Mouse (Mus musculus): ENCODE data around the gene Cluap1. TPM values are rescaled to one million over a fixed set of nuclear protein-coding genes. Genes with fewer than 3 reads are reported as not detected.

Gene Cluap1
- polyA plus RNA-seq (2012; rRNA removed), result 19.4 and 22.9 TPM in 2 replicates

GRCm38 (mm10) chr16:3908537-3909111 lies at the start of gene Cluap1, which contains the start of gene 1700037C18Rik:
Cluap1 (plus strand) TSS chr16:3908801.
1700037C18Rik (minus strand) TSS chr16:3908689.
- TF ChIP-seq CTCF (IDR thresholded peaks at IDR 0.05; ENCODE audit: borderline replicate concordance, control insufficient read depth, extremely low read depth, insufficient read depth, low read length, poor library complexity), result peak; percentile 72; the same call in 1 of the 2 replicates
- peak; percentile 39; the same call in 1 of the 2 replicates for TF ChIP-seq POLR2A (IDR thresholded peaks at IDR 0.05; ENCODE audit: control insufficient read depth, extremely low read depth, insufficient read depth, low read length, poor library complexity)
- Histone ChIP-seq H3K27me3 (ENCODE audit: control insufficient read depth, insufficient read depth, low read length) (no peaks in the 10 kb centered on the region), H3K36me3 (ENCODE audit: control insufficient read depth, insufficient read depth, low read length) (peaks cover 21% of the 10 kb centered on the region), H3K4me1 (replicated peaks; ENCODE audit: control insufficient read depth, insufficient read depth, low read length) (0 out of 2 replicates have a peak, but pooled peaks cover 4% of the 10 kb centered on the region), H3K27ac (ENCODE audit: control insufficient read depth, insufficient read depth, low read length) (peak within 1 kb of the TSS; percentile 20; the same call in 1 of the 2 replicates), H3K4me3 (ENCODE audit: control insufficient read depth, insufficient read depth, low read length) (peak within 1 kb of the TSS; percentile 91)
- peak; percentile 86 for DNase-seq
- WGBS, result under 1% methylated on average over 33 of the region's 33 CpGs

- H3K4me3 ChIP-seq (ENCODE audit: control insufficient read depth, insufficient read depth, low read length), result no peak overlapping the region
- H3K36me3 ChIP-seq (ENCODE audit: control insufficient read depth, insufficient read depth, low read length), result no peaks in the 10 kb centered on the region; the same call in 1 of the 2 replicates
- TF ChIP-seq POLR2A (IDR thresholded peaks at IDR 0.05; ENCODE audit: control insufficient read depth, extremely low read depth, insufficient read depth, low read length, poor library complexity) (no peak), CTCF (IDR thresholded peaks at IDR 0.05; ENCODE audit: borderline replicate concordance, control insufficient read depth, extremely low read depth, insufficient read depth, low read length, poor library complexity) (no peak)
- H3K27me3 ChIP-seq (ENCODE audit: control insufficient read depth, insufficient read depth, low read length), result no peaks in the 10 kb centered on the region
- H3K4me1 ChIP-seq (replicated peaks; ENCODE audit: control insufficient read depth, insufficient read depth, low read length), result no peaks in the 10 kb centered on the region; the same call in 1 of the 2 replicates
- 23% methylated on average over 4 of the region's 4 CpGs for WGBS
- H3K27ac ChIP-seq (ENCODE audit: control insufficient read depth, insufficient read depth, low read length), result no peak overlapping the region
- DNase-seq, result no peak
Observed at GRCm38 (mm10) chr16:3859254-3859653, 49.3 kb upstream of the Cluap1 start.

GRCm38 (mm10) chr16:3871815-3872214 lies 36.8 kb upstream of the Cluap1 start:
- no peak for DNase-seq
- peak overlapping the region; percentile 71 for H3K4me3 ChIP-seq (ENCODE audit: control insufficient read depth, insufficient read depth, low read length)
- H3K27me3 ChIP-seq (ENCODE audit: control insufficient read depth, insufficient read depth, low read length), result no peaks in the 10 kb centered on the region
- WGBS, result 1% methylated on average over 16 of the region's 16 CpGs
- H3K27ac ChIP-seq (ENCODE audit: control insufficient read depth, insufficient read depth, low read length), result peak overlapping the region; percentile 43; the same call in 1 of the 2 replicates
- peaks cover 7% of the 10 kb centered on the region for H3K4me1 ChIP-seq (replicated peaks; ENCODE audit: control insufficient read depth, insufficient read depth, low read length)
- TF ChIP-seq POLR2A (IDR thresholded peaks at IDR 0.05; ENCODE audit: control insufficient read depth, extremely low read depth, insufficient read depth, low read length, poor library complexity) (no peak), CTCF (IDR thresholded peaks at IDR 0.05; ENCODE audit: borderline replicate concordance, control insufficient read depth, extremely low read depth, insufficient read depth, low read length, poor library complexity) (no peak)
- H3K36me3 ChIP-seq (ENCODE audit: control insufficient read depth, insufficient read depth, low read length), result peaks cover under 1% of the 10 kb centered on the region; the same call in 1 of the 2 replicates

- peak; percentile 27; the same call in 1 of the 2 replicates for TF ChIP-seq POLR2A (IDR thresholded peaks at IDR 0.05; ENCODE audit: control insufficient read depth, extremely low read depth, insufficient read depth, low read length, poor library complexity)
- peak; percentile 36; the same call in 1 of the 2 replicates for TF ChIP-seq CTCF (IDR thresholded peaks at IDR 0.05; ENCODE audit: borderline replicate concordance, control insufficient read depth, extremely low read depth, insufficient read depth, low read length, poor library complexity)
- peak; percentile 93 for DNase-seq
- H3K4me1 ChIP-seq (replicated peaks; ENCODE audit: control insufficient read depth, insufficient read depth, low read length), result peaks cover 7% of the 10 kb centered on the region
- peak within 1 kb of the TSS; percentile 71 for H3K4me3 ChIP-seq (ENCODE audit: control insufficient read depth, insufficient read depth, low read length)
- H3K27ac ChIP-seq (ENCODE audit: control insufficient read depth, insufficient read depth, low read length), result peak within 1 kb of the TSS; percentile 59
- WGBS, result 5% methylated on average over 47 of the region's 47 CpGs
- no peaks in the 10 kb centered on the region for H3K27me3 ChIP-seq (ENCODE audit: control insufficient read depth, insufficient read depth, low read length)
- no peaks in the 10 kb centered on the region for H3K36me3 ChIP-seq (ENCODE audit: control insufficient read depth, insufficient read depth, low read length)
Observed at GRCm38 (mm10) chr16:3872216-3873047, 36.2 kb upstream of the Cluap1 start, which contains the start of gene Naa60. Naa60 (plus strand) TSS chr16:3872375.

- DNase-seq, result no peak
- H3K27ac ChIP-seq (ENCODE audit: control insufficient read depth, insufficient read depth, low read length), result no peak overlapping the region
- TF ChIP-seq POLR2A (IDR thresholded peaks at IDR 0.05; ENCODE audit: control insufficient read depth, extremely low read depth, insufficient read depth, low read length, poor library complexity) (no peak), CTCF (IDR thresholded peaks at IDR 0.05; ENCODE audit: borderline replicate concordance, control insufficient read depth, extremely low read depth, insufficient read depth, low read length, poor library complexity) (no peak)
- no peaks in the 10 kb centered on the region for H3K27me3 ChIP-seq (ENCODE audit: control insufficient read depth, insufficient read depth, low read length)
- H3K4me3 ChIP-seq (ENCODE audit: control insufficient read depth, insufficient read depth, low read length), result no peak overlapping the region
- WGBS, result 98% methylated on average over 4 of the region's 4 CpGs
- H3K36me3 ChIP-seq (ENCODE audit: control insufficient read depth, insufficient read depth, low read length), result peaks cover 6% of the 10 kb centered on the region; the same call in 1 of the 2 replicates
- H3K4me1 ChIP-seq (replicated peaks; ENCODE audit: control insufficient read depth, insufficient read depth, low read length), result peaks cover 7% of the 10 kb centered on the region
Observed at GRCm38 (mm10) chr16:3876346-3876745, 32.3 kb upstream of the Cluap1 start.
